Mouse (Mus musculus): ENCODE measurements around the gene Tas2r126.

Gene Tas2r126

GRCm38 (mm10) chr6:42484633-42485032 lies 50.3 kb downstream of the Tas2r126 start:
- no peak for DNase-seq (ENCODE audit: low spot score in 2 of 2)
